Mouse (Mus musculus) urinary bladder, adult 18-20 months (tissue): ENCODE results near the gene Mark1.

Experiments used
- DNase-seq, 2 experiments: peaks; one replicate each; pipeline ENCODE4 v3.0.0; 2022; ENCODE audit warnings: low spot score in 2 of 2, mixed read lengths in 2 of 2

The Mark1 gene

GRCm38 (mm10) chr1:184963121-184963693 is 36.2 kb downstream of the Mark1 start:
- DNase-seq, result no peak

- DNase-seq, result no peak
Observed at GRCm38 (mm10) chr1:184961853-184962252, 37.5 kb downstream of the Mark1 start.

DNA sequence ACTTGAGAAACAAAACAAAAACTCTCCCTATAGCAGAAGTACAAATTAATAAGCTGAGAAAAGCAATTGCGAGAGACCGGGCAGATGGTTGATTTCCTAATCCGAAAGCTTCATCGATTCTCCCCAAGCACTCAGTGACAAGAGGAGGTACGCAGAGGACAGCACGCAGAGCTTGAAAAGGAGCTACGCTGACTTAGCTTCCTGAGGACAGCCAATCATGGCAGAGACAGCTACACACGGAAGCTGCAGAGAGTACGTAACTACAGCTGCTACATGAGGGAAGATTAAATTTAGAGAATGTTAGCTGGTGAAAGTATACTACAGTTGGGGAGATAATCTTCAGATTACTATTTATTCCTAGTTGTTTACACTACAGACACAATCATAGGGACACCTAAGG is 40.6 kb downstream of the Mark1 start:
- no peak for DNase-seq

DNA sequence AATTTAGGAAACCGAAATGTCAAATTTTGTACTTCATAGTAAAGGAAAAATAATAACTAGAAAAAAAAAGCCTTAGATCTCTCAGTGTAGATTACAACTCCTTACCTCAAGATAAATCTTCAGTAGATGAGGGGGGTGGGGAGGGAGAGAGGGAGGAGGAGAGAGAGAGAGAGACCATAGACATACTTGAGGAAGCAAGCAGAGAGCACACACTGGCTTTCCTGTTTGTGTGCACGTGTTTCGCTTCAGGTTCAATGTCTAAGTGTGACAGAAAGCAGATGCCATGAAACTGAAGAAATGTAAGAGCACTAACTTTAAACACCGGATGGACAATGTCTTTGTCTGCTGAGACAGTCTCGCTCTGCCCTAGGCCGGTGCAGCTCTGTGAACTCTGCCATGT is 41.0 kb downstream of the Mark1 start:
- no peak for DNase-seq

DNA sequence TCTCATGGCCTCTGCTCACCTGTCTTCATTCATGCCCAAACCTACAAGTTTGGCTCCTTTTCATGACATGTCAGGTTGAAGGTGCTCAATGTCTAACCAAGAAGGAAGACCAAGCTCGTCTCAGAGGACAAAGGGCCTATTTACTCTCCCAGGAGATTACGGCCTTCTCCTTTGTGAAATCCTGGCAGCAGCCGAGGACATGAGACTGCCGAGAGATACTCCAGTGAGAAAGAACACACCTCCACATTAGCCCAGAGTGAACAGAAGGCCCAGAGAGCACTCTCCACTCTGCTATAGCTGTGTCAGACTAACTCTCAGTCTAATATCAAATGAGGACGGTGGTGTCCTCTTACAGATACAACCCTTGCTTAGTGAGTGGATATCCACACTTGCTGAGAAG is 47.6 kb downstream of the Mark1 start:
- no peak for DNase-seq

DNA sequence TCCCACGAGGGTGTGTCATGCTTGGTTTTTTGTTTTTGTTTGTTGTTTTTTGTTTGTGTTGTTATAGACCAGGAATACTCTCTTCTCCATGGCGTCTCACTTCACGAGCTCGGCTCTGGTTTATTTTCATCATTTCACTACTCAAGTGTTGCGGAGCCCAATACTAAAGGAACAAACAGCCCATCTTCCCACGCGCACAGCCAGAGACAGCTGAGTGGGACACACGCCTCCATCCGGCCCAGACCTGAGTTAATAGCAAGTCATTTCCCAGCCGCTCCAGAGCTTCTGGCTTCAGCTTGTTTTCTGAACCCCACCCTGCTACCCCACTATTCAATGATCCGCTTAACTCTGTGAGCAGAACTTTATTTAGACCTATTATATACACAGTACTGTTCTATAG is 48.3 kb downstream of the Mark1 start:
- DNase-seq, result no peak

- no peak for DNase-seq
Observed at GRCm38 (mm10) chr1:184938106-184938505, 61.3 kb downstream of the Mark1 start.

DNA sequence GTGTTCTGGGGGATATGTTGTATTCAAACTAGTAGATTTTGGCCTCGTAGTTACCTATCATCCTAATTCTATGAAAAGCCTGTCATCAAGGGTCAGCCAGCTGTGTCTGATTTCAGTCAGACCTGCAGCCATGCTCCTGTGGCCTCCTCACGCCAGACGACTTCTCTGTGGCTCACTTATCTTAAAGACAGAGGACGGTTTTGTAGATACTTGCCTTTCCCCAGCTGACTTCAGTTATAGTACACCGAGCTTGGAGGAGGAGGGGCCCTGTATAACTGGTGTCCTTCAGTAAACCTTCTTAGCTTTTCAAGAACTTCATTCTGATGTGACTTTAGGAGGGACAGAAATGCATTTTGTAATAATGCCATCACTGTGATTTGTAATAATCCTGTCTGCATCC is 63.4 kb downstream of the Mark1 start:
- DNase-seq, result no peak

DNA sequence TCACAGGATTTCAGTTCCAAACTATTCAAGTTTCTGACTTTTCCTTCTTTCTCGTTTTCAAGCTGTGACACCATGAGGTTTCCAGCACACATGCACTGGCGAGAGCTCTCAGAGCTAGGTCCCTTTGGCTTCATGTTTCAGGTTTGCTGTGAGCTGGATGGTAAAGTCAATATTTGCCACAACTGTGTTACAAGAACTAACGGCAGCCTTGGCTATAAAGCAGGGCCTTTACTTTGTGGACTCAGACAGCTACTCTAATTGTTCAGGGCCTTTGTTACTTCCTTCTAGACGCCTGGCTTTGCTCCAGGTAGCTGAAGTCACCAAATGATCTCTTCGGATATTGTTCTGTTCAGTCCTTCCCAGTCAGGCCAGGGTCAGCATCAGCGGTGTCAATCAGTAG is 63.9 kb downstream of the Mark1 start:
- no peak for DNase-seq

DNA sequence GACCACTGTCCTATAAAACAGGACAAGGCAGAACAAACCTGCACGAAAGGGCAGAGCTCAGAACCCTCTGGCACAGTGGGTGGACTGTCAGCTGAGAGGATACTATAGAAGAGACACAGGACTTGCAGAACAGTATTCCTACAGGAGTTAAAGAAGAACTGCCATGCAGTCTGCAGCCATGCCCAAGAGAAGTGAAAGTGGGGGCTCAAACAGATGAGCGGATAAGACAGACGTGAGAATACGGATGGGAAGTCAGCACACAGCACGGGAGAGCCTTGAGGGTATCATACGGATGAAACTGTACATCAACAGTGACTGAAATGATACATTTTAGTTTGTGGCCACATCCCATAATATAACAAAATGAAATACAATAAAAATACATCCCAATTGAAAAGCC is 68.3 kb downstream of the Mark1 start:
- DNase-seq, result no peak

GRCm38 (mm10) chr1:184928382-184928781 is 71.0 kb downstream of the Mark1 start:
- no peak for DNase-seq

GRCm38 (mm10) chr1:184927911-184928310 is 71.5 kb downstream of the Mark1 start:
- no peak for DNase-seq

DNA sequence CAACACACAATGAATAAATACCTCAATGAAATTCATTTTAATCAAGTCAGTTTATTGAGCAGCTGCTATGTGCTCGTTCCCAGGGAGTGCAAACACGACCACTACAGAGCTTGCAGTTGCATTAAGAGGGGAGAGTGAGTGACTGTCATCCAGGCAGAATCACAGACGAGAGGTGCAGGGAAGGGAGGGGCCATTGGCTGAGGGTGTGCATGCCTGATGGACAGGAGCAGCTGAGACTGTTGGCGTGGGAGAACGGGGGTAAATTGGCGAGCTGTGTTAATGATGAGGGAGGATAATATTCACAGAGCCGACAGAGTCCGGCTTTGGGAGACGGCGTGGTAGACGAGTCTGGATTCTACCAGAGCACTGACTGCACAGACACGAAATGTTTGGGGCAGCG is 76.5 kb downstream of the Mark1 start:
- DNase-seq, result no peak

DNA sequence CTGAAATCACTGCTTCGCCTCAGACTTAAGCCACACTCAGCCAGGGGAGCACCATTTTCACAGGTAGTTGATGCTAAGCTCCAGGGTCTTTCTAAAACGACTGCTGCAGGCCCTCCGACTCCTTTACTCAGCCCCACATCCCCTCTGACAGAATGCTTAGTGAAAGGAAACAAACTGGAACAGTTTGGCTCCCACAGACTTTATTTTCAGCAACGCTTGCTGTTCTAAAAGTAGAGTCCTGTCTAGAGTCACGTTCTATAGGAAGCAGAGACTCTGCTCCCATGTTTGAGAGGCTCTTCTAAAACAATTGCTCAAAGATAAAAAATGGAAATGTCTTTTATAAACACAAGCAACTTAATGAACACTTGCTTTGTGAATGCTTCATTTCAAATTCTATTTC is 79.3 kb downstream of the Mark1 start:
- no peak for DNase-seq

DNA sequence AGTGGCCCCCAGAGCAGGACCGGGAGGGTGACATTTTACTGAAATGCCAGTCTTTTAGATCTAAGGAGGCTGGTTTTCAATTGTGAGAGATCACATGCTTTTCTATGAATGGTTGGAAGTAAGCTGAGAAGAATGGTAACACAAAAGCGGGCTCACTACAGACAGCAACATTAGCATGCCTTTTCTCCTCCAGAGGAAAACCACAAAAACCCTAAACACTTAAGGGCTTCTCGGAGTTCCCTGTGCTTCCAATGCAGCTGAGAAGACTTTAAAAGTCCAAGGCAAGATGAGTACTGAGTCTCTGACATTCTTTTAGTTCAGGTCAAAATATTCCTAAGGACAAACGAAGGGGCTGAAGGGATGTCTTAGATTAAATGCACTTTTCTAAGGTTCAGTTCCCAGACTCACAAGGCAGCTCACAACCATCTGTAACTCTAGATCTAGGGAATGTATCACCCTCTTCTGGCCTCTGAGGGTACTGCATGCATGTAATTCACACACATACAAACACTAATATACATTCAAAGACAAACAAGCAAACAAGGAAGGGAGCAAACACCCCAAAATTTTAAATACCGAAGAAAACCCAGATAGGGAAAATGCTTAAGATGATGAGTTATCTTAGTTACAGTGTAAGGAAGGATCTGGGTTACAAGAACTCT is 81.0 kb downstream of the Mark1 start:
- no peak for DNase-seq

GRCm38 (mm10) chr1:184912336-184912735 is 87.0 kb downstream of the Mark1 start:
- no peak for DNase-seq

DNA sequence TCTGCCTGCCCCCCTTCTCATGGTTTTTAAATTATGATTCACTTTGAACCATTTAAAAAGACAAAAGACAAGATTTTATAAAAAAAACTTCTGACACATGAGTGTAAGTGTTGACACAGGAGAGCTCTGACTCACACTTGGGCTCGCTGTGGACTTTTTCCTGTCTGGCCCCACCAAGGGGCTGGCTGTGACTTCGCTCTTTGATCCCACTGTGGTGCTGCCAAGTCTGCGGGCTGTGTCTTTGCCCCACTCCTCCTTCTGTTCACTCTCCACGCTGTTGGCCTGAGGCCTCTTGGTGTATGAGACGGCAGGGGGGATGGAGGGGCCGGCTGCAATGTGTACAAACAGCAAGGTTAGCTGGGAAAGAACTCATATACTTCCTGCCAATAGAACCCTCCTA is 87.5 kb downstream of the Mark1 start:
- DNase-seq, result no peak

DNA sequence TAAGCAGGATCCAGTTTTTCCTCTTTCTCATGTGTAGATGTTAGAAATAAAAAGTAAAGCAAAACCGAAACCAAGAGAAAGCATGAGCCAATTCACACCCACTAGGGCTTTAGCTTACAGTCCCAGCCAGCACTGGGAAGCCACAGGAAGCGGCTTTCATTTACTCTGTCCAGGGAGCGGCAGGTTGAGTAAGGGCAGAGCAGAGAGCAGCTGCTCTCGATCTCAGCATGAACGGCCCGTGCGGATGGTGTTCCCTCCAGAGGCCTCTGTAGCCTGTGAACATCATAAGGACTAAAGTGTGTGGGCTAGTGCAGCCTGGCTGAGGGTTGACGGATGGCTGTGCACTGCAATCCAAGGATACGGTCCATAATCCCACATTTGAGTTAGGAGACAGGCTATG is 90.8 kb downstream of the Mark1 start:
- DNase-seq, result peak in 1 of 2 experiments; percentile 11

DNA sequence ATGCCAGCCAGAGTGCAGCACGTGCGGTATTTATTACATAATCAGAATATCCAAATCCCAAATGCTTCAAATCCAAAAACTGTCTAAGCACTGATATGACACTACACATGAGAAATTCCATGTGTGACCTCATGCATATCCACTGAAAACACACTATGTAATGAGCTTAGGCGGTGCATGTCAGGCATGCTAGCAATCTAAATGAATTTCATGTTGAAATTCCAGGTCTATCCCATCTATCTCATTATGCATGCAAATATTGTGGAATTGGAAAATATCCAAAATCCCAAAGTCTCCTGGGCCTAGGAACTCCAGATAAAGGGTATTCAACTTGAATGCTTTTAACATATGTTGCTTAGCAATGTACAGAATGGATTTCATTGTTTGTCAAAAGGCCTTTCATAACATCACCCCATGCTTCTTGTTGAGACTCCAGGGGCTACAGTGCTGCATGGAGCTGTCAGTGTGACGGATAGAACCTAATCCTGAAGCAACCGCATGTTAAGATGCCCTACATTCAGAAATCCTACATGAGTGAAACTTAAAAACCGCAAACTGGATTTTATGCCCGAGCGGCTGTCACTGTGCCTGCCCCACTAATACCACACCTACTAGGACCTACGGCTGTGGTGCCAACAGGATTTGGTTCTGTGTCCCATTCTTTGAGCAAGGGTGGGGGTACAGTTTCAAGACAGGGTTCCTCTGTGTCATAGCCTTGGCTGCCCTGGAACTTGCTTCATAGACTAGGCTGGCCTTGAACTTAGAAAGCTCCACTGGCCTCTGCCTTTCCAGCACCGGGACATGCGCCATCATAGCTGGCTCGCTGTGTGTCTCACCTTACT is 93.2 kb downstream of the Mark1 start:
- no peak for DNase-seq

GRCm38 (mm10) chr1:184905371-184905770 is 94.0 kb downstream of the Mark1 start:
- no peak for DNase-seq

GRCm38 (mm10) chr1:184903697-184904096 is 95.7 kb downstream of the Mark1 start:
- DNase-seq, result no peak

GRCm38 (mm10) chr1:184902886-184903285 is 96.5 kb downstream of the Mark1 start:
- DNase-seq, result no peak

- no peak for DNase-seq
Observed at GRCm38 (mm10) chr1:184897350-184897749, 102.0 kb downstream of the Mark1 start.
